Mouse (Mus musculus) spleen, adult 2 months (tissue): ENCODE measurements around the gene Cpne7.

Source experiments
- CTCF ChIP-seq: fragments of 200-500 bp; IDR thresholded peaks from 2 replicates; pipeline ENCODE4 v1.5.1; 2011; ENCODE audit warnings: mild to moderate bottlenecking, inconsistent platforms; ENCODE audit not compliant: insufficient read depth, insufficient read length, insufficient replicate concordance; ENCODE audit errors: extremely low read depth
- POLR2A ChIP-seq: fragments of 200-500 bp; IDR thresholded peaks from 2 replicates; pipeline ENCODE4 v1.6.1; 2011; ENCODE audit warnings: low read depth, low read length, inconsistent platforms

DNA sequence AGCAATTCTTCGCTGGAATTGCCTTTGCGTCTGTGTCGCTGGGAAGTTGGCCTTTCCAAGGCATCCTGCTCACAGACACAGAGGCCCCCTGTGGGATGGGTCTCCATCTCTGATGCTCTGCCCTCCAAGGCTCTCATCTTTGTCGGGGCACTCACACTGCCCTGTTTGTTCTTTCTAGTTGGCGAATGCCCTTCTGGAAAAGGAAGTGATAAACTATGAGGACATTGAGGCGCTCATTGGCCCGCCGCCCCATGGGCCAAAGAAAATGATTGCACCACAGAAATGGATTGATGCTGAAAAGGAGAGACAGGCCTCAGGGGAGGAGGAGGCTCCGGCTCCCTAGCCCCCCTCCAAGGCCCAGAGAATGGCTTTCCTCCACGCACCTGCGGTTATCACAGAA lies 20.0 kb upstream of the Cpne7 start:
- TF ChIP-seq CTCF = no peak
- no peak for TF ChIP-seq POLR2A
